Mouse (Mus musculus) liver, embryonic 15.5 days (tissue): Measurements from ENCODE around the gene Immp2l. TPM values are rescaled to one million over a fixed set of nuclear protein-coding genes. Genes with fewer than 3 reads are reported as not detected.

Source experiments
- ATAC-seq: fragments of 200-750 bp; cut with Nextera tagmentation; 2 replicates; pipeline ENCODE4 v1.8.0; 2017; ENCODE audit warnings: moderate number of reproducible peaks, mild to moderate bottlenecking, moderate library complexity; ENCODE audit not compliant: insufficient read depth
- H3K27ac ChIP-seq: fragments of 300-500 bp; sonication (generic); replicated peaks from 2 replicates; pipeline ENCODE4 v1.5.1; 2015; ENCODE audit warnings: mild to moderate bottlenecking, inconsistent platforms
- H3K27me3 ChIP-seq: fragments of 300-500 bp; sonication (generic); 2 replicates; pipeline ENCODE4 v1.6.1; 2015; ENCODE audit warnings: mild to moderate bottlenecking, inconsistent platforms
- H3K36me3 ChIP-seq: fragments of 300-500 bp; sonication (generic); replicated peaks from 2 replicates; pipeline ENCODE4 v1.6.1; 2015; ENCODE audit warnings: moderate library complexity, mild to moderate bottlenecking, inconsistent platforms
- H3K4me1 ChIP-seq: fragments of 300-500 bp; sonication (generic); replicated peaks from 2 replicates; pipeline ENCODE4 v1.6.1; 2015; ENCODE audit warnings: inconsistent platforms
- H3K4me2 ChIP-seq: fragments of 300-500 bp; sonication (generic); 2 replicates; pipeline ENCODE4 v1.6.1; 2015; ENCODE audit warnings: moderate library complexity, mild to moderate bottlenecking, inconsistent platforms
- H3K4me3 ChIP-seq: fragments of 300-500 bp; sonication (generic); replicated peaks from 2 replicates; pipeline ENCODE4 v1.5.1; 2015; ENCODE audit warnings: mild to moderate bottlenecking, inconsistent platforms
- H3K9ac ChIP-seq: fragments of 300-500 bp; sonication (generic); 2 replicates; pipeline ENCODE4 v1.6.1; 2015; ENCODE audit warnings: moderate library complexity, mild to moderate bottlenecking, inconsistent platforms
- H3K9me3 ChIP-seq: fragments of 300-500 bp; sonication (generic); replicated peaks from 2 replicates; pipeline ENCODE4 v1.6.1; 2016; ENCODE audit warnings: inconsistent platforms
- WGBS: fragments of 180-500 bp; shearing (Covaris S2); methylation state at CpG from one replicate; pipeline ENCODE4 v1.1.7; 2015; ENCODE audit warnings: mixed read lengths; ENCODE audit not compliant: insufficient replicate concordance; 5-methylcytosine and 5-hydroxymethylcytosine counted together
- polyA plus RNA-seq: library from polyadenylated mRNA; unstranded; fragments of >200 nt; fragmentation: Nextera tagmentation; extraction: Ambion mirVana; gene quantifications from 2 replicates; pipeline ENCODE4 v1.2.1, GENCODE M21; 2015

Gene Immp2l
- polyA plus RNA-seq, 1 experiment from 2014 or later, result 9.4 TPM

GRCm38 (mm10) chr12:41710608-41711007 is 686.7 kb downstream of the Immp2l start:
- H3K27ac ChIP-seq, result no peak overlapping the region

GRCm38 (mm10) chr12:41716946-41717345 is 693.1 kb downstream of the Immp2l start:
- H3K36me3 ChIP-seq, result no peaks in the 10 kb centered on the region
- no peaks in the 10 kb centered on the region for H3K27me3 ChIP-seq
- no peaks in the 10 kb centered on the region for H3K4me1 ChIP-seq
- H3K9me3 ChIP-seq, result no peaks in the 10 kb centered on the region
- 55% methylated on average over 1 of the region's 1 CpGs for WGBS
- ATAC-seq, result no peak
- no peak overlapping the region for H3K27ac ChIP-seq
- H3K4me3 ChIP-seq, result no peak overlapping the region
- no peak overlapping the region for H3K9ac ChIP-seq
- H3K4me2 ChIP-seq, result no peak overlapping the region

More at GRCm38 (mm10) chr12:41710608-41711007, 686.7 kb downstream of the Immp2l start:
- Histone ChIP-seq H3K4me2 (no peak overlapping the region), H3K9ac (no peak overlapping the region), H3K4me1 (no peaks in the 10 kb centered on the region), H3K36me3 (no peaks in the 10 kb centered on the region), H3K4me3 (no peak overlapping the region), H3K9me3 (no peaks in the 10 kb centered on the region), H3K27me3 (no peaks in the 10 kb centered on the region)
- no peak for ATAC-seq
- 70% methylated on average over 2 of the region's 2 CpGs for WGBS

- H3K27ac ChIP-seq, result no peak overlapping the region
- WGBS, result 56% methylated on average over 2 of the region's 2 CpGs
These were observed 700.7 kb downstream of the Immp2l start for GRCm38 (mm10) chr12:41724585-41724984.

GRCm38 (mm10) chr12:41726720-41727119 is 702.8 kb downstream of the Immp2l start:
- no peaks in the 10 kb centered on the region for H3K9me3 ChIP-seq
- H3K36me3 ChIP-seq, result no peaks in the 10 kb centered on the region
- no peaks in the 10 kb centered on the region for H3K27me3 ChIP-seq
- ATAC-seq, result no peak
- H3K27ac ChIP-seq, result no peak overlapping the region
- no peak overlapping the region for H3K4me3 ChIP-seq
- no peak overlapping the region for H3K4me2 ChIP-seq
- H3K4me1 ChIP-seq, result no peaks in the 10 kb centered on the region
- no peak overlapping the region for H3K9ac ChIP-seq
- WGBS, result 54% methylated on average over 1 of the region's 1 CpGs

More at GRCm38 (mm10) chr12:41724585-41724984, 700.7 kb downstream of the Immp2l start:
- Histone ChIP-seq H3K36me3 (no peaks in the 10 kb centered on the region), H3K4me2 (no peak overlapping the region), H3K9me3 (no peaks in the 10 kb centered on the region), H3K4me3 (no peak overlapping the region), H3K9ac (no peak overlapping the region), H3K4me1 (no peaks in the 10 kb centered on the region), H3K27me3 (no peaks in the 10 kb centered on the region)
- no peak for ATAC-seq

GRCm38 (mm10) chr12:41727221-41727620 is 703.3 kb downstream of the Immp2l start:
- 53% methylated on average over 3 of the region's 3 CpGs for WGBS
- Histone ChIP-seq H3K36me3 (no peaks in the 10 kb centered on the region), H3K4me1 (no peaks in the 10 kb centered on the region), H3K27me3 (no peaks in the 10 kb centered on the region), H3K27ac (no peak overlapping the region), H3K4me2 (no peak overlapping the region), H3K4me3 (no peak overlapping the region), H3K9ac (no peak overlapping the region), H3K9me3 (no peaks in the 10 kb centered on the region)
- no peak for ATAC-seq

- Histone ChIP-seq H3K9ac (no peak overlapping the region), H3K9me3 (no peaks in the 10 kb centered on the region), H3K36me3 (no peaks in the 10 kb centered on the region), H3K27ac (no peak overlapping the region), H3K27me3 (no peaks in the 10 kb centered on the region), H3K4me1 (no peaks in the 10 kb centered on the region), H3K4me3 (no peak overlapping the region), H3K4me2 (no peak overlapping the region)
- 65% methylated on average over 1 of the region's 1 CpGs for WGBS
- ATAC-seq, result no peak
These were observed 704.0 kb downstream of the Immp2l start for GRCm38 (mm10) chr12:41727764-41728338.

GRCm38 (mm10) chr12:41728467-41728866 is 704.6 kb downstream of the Immp2l start:
- 51% methylated on average over 1 of the region's 1 CpGs for WGBS
- H3K27ac ChIP-seq, result no peak overlapping the region
- ATAC-seq, result no peak

GRCm38 (mm10) chr12:41729780-41730179 is 705.9 kb downstream of the Immp2l start:
- Histone ChIP-seq H3K36me3 (no peaks in the 10 kb centered on the region), H3K4me2 (no peak overlapping the region), H3K27ac (no peak overlapping the region), H3K27me3 (no peaks in the 10 kb centered on the region), H3K9ac (no peak overlapping the region), H3K4me3 (no peak overlapping the region), H3K9me3 (no peaks in the 10 kb centered on the region), H3K4me1 (no peaks in the 10 kb centered on the region)
- WGBS, result 83% methylated on average over 1 of the region's 1 CpGs
- no peak for ATAC-seq

More at GRCm38 (mm10) chr12:41728467-41728866, 704.6 kb downstream of the Immp2l start:
- Histone ChIP-seq H3K4me1 (no peaks in the 10 kb centered on the region), H3K9me3 (no peaks in the 10 kb centered on the region), H3K27me3 (no peaks in the 10 kb centered on the region), H3K36me3 (no peaks in the 10 kb centered on the region), H3K4me2 (no peak overlapping the region), H3K4me3 (no peak overlapping the region), H3K9ac (no peak overlapping the region)

GRCm38 (mm10) chr12:41733168-41733567 is 709.3 kb downstream of the Immp2l start:
- Histone ChIP-seq H3K36me3 (no peaks in the 10 kb centered on the region), H3K4me1 (no peaks in the 10 kb centered on the region), H3K27me3 (no peaks in the 10 kb centered on the region), H3K4me3 (no peak overlapping the region), H3K4me2 (no peak overlapping the region), H3K27ac (no peak overlapping the region), H3K9ac (no peak overlapping the region), H3K9me3 (no peaks in the 10 kb centered on the region)
- no peak for ATAC-seq

- ATAC-seq, result no peak
- Histone ChIP-seq H3K27me3 (no peaks in the 10 kb centered on the region), H3K27ac (no peak overlapping the region), H3K36me3 (no peaks in the 10 kb centered on the region), H3K4me1 (no peaks in the 10 kb centered on the region), H3K9ac (no peak overlapping the region), H3K4me2 (no peak overlapping the region), H3K4me3 (no peak overlapping the region), H3K9me3 (no peaks in the 10 kb centered on the region)
- WGBS, result 51% methylated on average over 3 of the region's 3 CpGs
These were observed 719.0 kb downstream of the Immp2l start for GRCm38 (mm10) chr12:41742887-41743286.

- 38% methylated on average over 3 of the region's 3 CpGs for WGBS
These were observed 739.5 kb downstream of the Immp2l start for GRCm38 (mm10) chr12:41763396-41763795.

GRCm38 (mm10) chr12:41773961-41774360 is 750.1 kb downstream of the Immp2l start:
- Histone ChIP-seq H3K27me3 (no peaks in the 10 kb centered on the region), H3K9me3 (no peaks in the 10 kb centered on the region), H3K4me1 (no peaks in the 10 kb centered on the region), H3K27ac (no peak overlapping the region), H3K36me3 (no peaks in the 10 kb centered on the region), H3K9ac (no peak overlapping the region), H3K4me2 (no peak overlapping the region), H3K4me3 (no peak overlapping the region)
- no peak for ATAC-seq
- 44% methylated on average over 3 of the region's 3 CpGs for WGBS

More at GRCm38 (mm10) chr12:41763396-41763795, 739.5 kb downstream of the Immp2l start:
- no peak overlapping the region for H3K4me2 ChIP-seq
- no peaks in the 10 kb centered on the region for H3K4me1 ChIP-seq
- no peaks in the 10 kb centered on the region for H3K36me3 ChIP-seq
- H3K27me3 ChIP-seq, result no peaks in the 10 kb centered on the region
- no peak overlapping the region for H3K4me3 ChIP-seq
- H3K27ac ChIP-seq, result no peak overlapping the region
- ATAC-seq, result no peak
- H3K9me3 ChIP-seq, result no peaks in the 10 kb centered on the region
- H3K9ac ChIP-seq, result no peak overlapping the region
